Mouse (Mus musculus): ENCODE data around the gene H2al2b.
"Not testable (repeated sequence)": the region's sequence is repeated elsewhere in the genome, so short reads cannot be mapped to it uniquely, and the experiment has no call there.

The H2al2b gene

GRCm38 (mm10) chrY:2720574-2720973, at the start of gene H2al2b:
H2al2b (minus strand) TSS chrY:2720674.
- in situ Hi-C loops (cut with MboI, MseI): not testable (repeated sequence)
